Mouse (Mus musculus): ENCODE measurements around the gene Dcx. TPM values are rescaled to one million over a fixed set of nuclear protein-coding genes. Genes with fewer than 3 reads are reported as not detected.

Gene Dcx
- polyA plus RNA-seq, 1 experiment from 2014 or later: 1.2 TPM

Small RNA genes lying within 50 kb of the gene (microRNA-seq; reads per million reads assigned to microRNA genes)
- 0.20 reads per million for gene Gm47298 (ENCODE audit: borderline number of aligned reads)

Other genes starting within 250 kb of the Dcx start
- 264 and 287 TPM in 2 replicates for gene Capn6, start 105.9 kb downstream of the Dcx start, polyA plus RNA-seq (2014; fragmentation: Nextera tagmentation; extraction: Ambion mirVana)
- gene A730046J19Rik, start 220.4 kb upstream of the Dcx start, polyA plus RNA-seq (2014; fragmentation: Nextera tagmentation; extraction: Ambion mirVana): 0.14 and 0.34 TPM in 2 replicates

Data from heart, embryonic 11.5 days (tissue).